Mouse (Mus musculus) heart, adult 2 months (tissue): ENCODE results near the gene Olfr576.

Experiments
- CTCF ChIP-seq: fragments of 200-600 bp; IDR thresholded peaks from 2 replicates; pipeline ENCODE4 v1.8.1; 2022; ENCODE audit warnings: antibody characterized with exemption, mild to moderate bottlenecking, moderate library complexity
- EP300 ChIP-seq: fragments of 200-500 bp; IDR thresholded peaks from 2 replicates; pipeline ENCODE4 v1.6.1; 2011; ENCODE audit warnings: low read depth, low read length, control low read depth; ENCODE audit not compliant: insufficient read depth
- POLR2A ChIP-seq: fragments of 200-500 bp; IDR thresholded peaks from 2 replicates; pipeline ENCODE4 v1.6.1; 2011; ENCODE audit warnings: mild to moderate bottlenecking, low read depth, low read length, control low read depth; ENCODE audit not compliant: insufficient read depth

DNA sequence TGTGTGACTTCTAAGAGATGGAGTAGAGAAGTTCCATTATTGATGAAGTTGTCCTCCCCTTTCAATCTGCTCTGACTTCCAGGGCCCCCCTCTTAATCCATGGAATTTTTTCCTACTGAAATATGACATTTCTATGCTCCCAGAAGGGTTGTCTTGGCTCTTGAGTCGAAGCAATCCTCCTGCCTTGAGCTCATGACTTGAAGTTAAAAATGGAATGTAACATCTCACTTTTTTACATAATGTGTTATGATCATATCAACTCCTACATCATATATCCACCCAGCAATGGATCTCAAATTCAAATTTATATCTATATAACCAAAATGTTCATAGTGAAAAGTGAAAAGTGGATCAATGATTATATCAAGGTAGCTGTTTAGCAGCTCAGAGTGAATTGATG, 11.9 kb downstream of the Olfr576 start:
- TF ChIP-seq CTCF, result no peak
- no peak for TF ChIP-seq POLR2A
- TF ChIP-seq EP300, result no peak
